Mouse (Mus musculus) forebrain, embryonic 14.5 days (tissue): ENCODE data around the gene Mdm4. TPM values are rescaled to one million over a fixed set of nuclear protein-coding genes. Genes with fewer than 3 reads are reported as not detected.

ENCODE experiments used
- ATAC-seq: fragments of 200-750 bp; cut with Nextera tagmentation; 2 replicates; pipeline ENCODE4 v1.8.0; 2017; ENCODE audit warnings: mild to moderate bottlenecking, moderate library complexity
- DNase-seq: peaks from one replicate; pipeline ENCODE4 v3.0.0-alpha.2; 2015; ENCODE audit warnings: low spot score
- H3K27ac ChIP-seq: fragments of 300-500 bp; sonication (generic); 2 replicates; pipeline ENCODE4 v1.5.1; 2014; ENCODE audit warnings: low read depth, mild to moderate bottlenecking, control low read depth, low read length, moderate library complexity
- H3K27me3 ChIP-seq: fragments of 300-500 bp; sonication (generic); replicated peaks from 2 replicates; pipeline ENCODE4 v1.6.1; 2014; ENCODE audit warnings: low read length, control low read depth, mixed read lengths; ENCODE audit not compliant: control insufficient read depth, insufficient read depth
- H3K36me3 ChIP-seq: fragments of 300-500 bp; sonication (generic); 2 replicates; pipeline ENCODE4 v1.6.1; 2014; ENCODE audit warnings: low read length, control low read depth; ENCODE audit not compliant: control insufficient read depth, insufficient read depth
- H3K4me1 ChIP-seq: fragments of 300-500 bp; sonication (generic); 2 replicates; pipeline ENCODE4 v1.6.1; 2014; ENCODE audit warnings: antibody characterized with exemption, low read length, control low read depth; ENCODE audit not compliant: control insufficient read depth, insufficient read depth
- H3K4me2 ChIP-seq: fragments of 300-500 bp; sonication (generic); 2 replicates; pipeline ENCODE4 v1.6.1; 2014; ENCODE audit warnings: mild to moderate bottlenecking, control low read depth, low read length
- H3K4me3 ChIP-seq: fragments of 300-500 bp; sonication (generic); 2 replicates; pipeline ENCODE4 v1.5.1; 2014; ENCODE audit warnings: low read depth, low read length, control low read depth
- H3K9ac ChIP-seq: fragments of 300-500 bp; sonication (generic); 2 replicates; pipeline ENCODE4 v1.6.1; 2014; ENCODE audit warnings: mild to moderate bottlenecking, low read length, control low read depth, moderate library complexity
- H3K9me3 ChIP-seq: fragments of 300-500 bp; sonication (generic); replicated peaks from 2 replicates; pipeline ENCODE4 v1.6.1; 2016; ENCODE audit warnings: low read length, control low read depth, mixed read lengths; ENCODE audit not compliant: control insufficient read depth
- WGBS: fragments of 180-500 bp; shearing (Covaris S2); extraction: QIAGEN DNeasy Blood & Tissue Kit; methylation state at CpG from one replicate; pipeline ENCODE4 v1.1.7; 2014; 5-methylcytosine and 5-hydroxymethylcytosine counted together
- polyA plus RNA-seq: library from polyadenylated mRNA; unstranded; fragments of >200 nt; fragmentation: Nextera tagmentation; extraction: Ambion mirVana; gene quantifications from 2 replicates; pipeline ENCODE4 v1.2.1, GENCODE M21; 2014

Gene Mdm4
- polyA plus RNA-seq, 1 experiment from 2014 or later = 35.7 TPM

DNA sequence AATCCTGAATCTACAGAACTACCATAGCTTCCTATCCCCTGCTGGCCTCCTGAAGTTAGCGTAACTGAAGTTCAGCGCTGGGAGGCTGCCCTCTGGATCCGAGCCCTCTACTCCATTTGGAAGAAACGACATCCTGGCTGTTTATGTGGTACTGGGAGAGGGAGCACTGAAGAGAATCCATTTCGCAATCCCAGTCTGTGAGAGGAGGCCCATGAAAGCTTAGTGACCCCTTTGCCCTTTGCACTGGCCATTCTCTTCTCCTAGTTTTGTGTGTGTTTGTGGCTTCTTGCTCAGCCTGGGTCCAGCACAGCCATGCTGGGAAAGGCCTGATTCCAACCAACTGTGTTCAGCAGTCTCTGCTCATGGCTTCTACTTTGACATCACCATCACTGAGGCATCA lies 73.6 kb downstream of the Mdm4 start:
- ATAC-seq = no peak

DNA sequence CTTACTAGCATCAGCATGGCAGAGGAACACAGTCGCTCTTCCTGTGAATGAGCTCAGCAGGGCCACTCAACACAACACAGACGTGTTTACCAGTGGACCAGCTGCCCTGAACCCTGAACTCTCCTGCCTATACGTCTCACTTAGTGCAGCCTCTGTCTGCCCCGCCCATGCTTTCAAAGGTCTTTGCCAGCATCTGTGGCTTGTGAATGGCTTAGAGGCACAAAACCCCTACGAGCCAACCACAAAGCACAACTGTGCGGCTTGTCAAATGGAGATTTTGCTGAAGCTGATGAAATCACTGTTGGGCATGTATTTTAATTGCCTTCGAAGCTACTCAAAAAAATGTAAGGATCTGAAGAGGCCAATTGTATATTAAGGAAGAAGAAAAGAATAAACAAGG lies 82.5 kb downstream of the Mdm4 start:
- ATAC-seq (no peak), DNase-seq (no peak)
- H3K4me2 ChIP-seq = no peak overlapping the region
- no peaks in the 10 kb centered on the region for H3K36me3 ChIP-seq
- no peak overlapping the region for H3K27ac ChIP-seq
- no peak overlapping the region for H3K9ac ChIP-seq
- H3K4me3 ChIP-seq = no peak overlapping the region
- 24% methylated on average over 7 of the region's 7 CpGs for WGBS
- H3K4me1 ChIP-seq = no peaks in the 10 kb centered on the region
- H3K27me3 ChIP-seq = no peaks in the 10 kb centered on the region
- no peaks in the 10 kb centered on the region for H3K9me3 ChIP-seq

More for the DNA sequence above, 73.6 kb downstream of the Mdm4 start:
- Histone ChIP-seq H3K27ac (no peak overlapping the region), H3K9ac (no peak overlapping the region), H3K27me3 (no peaks in the 10 kb centered on the region), H3K4me1 (no peaks in the 10 kb centered on the region), H3K4me3 (no peak overlapping the region), H3K36me3 (no peaks in the 10 kb centered on the region), H3K9me3 (no peaks in the 10 kb centered on the region), H3K4me2 (no peak overlapping the region)
- whole genome bisulfite sequencing = 88% methylated on average over 5 of the region's 5 CpGs
- DNase-seq = no peak

DNA sequence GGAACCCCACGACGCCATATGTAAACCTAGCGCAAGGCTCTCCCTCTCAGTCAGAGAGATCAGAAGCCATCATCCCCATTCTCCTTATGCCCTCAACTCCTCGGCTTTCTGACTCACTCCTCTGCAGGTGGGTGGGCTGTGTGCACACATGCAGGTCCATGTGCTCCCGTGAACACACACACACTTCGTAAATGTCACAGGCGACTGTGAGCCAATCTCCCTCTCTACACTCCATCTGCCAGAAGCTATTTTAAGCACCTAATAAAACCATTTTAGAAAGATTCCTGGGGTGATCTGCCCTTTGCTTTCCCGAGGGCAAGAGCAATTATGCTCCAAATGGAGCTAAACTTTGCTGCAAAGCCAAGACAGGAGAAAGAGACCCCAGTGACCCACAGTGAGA lies 84.5 kb downstream of the Mdm4 start:
- H3K4me2 ChIP-seq = no peak overlapping the region
- 68% methylated on average over 8 of the region's 8 CpGs for WGBS
- no peak overlapping the region for H3K4me3 ChIP-seq
- H3K27ac ChIP-seq = no peak overlapping the region
- no peaks in the 10 kb centered on the region for H3K36me3 ChIP-seq
- H3K4me1 ChIP-seq = no peaks in the 10 kb centered on the region
- DNase-seq (no peak), ATAC-seq (no peak)
- H3K9me3 ChIP-seq = no peaks in the 10 kb centered on the region
- H3K27me3 ChIP-seq = no peaks in the 10 kb centered on the region
- no peak overlapping the region for H3K9ac ChIP-seq

DNA sequence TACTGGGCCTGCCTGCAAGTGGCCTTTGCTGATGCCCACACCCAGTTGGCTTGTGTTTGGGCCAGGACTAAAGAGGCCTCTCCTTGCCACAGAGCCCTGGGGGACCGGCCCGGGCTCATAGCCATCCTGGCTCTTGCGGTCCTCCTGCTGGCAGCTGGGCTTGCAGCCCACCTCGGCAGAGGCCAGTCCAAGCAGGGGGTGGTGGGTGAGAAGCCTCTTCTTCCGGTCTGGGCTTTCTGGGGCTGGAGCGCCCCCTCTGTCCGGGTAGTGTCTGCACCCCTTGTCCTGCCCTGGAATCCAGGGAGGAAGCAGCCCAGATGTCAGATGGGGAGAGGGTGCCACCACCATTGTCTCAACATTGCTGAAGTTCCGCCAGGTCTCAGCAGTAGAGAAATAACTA lies 91.4 kb downstream of the Mdm4 start:
- H3K4me1 ChIP-seq = peaks cover 4% of the 10 kb centered on the region; the same call in 1 of the 2 replicates
- H3K27me3 ChIP-seq = no peaks in the 10 kb centered on the region
- H3K4me2 ChIP-seq = no peak overlapping the region
- DNase-seq (no peak), ATAC-seq (no peak)
- H3K36me3 ChIP-seq = peaks cover 16% of the 10 kb centered on the region
- no peak overlapping the region for H3K9ac ChIP-seq
- 88% methylated on average over 8 of the region's 8 CpGs for WGBS
- H3K4me3 ChIP-seq = no peak overlapping the region
- no peaks in the 10 kb centered on the region for H3K9me3 ChIP-seq
- no peak overlapping the region for H3K27ac ChIP-seq

DNA sequence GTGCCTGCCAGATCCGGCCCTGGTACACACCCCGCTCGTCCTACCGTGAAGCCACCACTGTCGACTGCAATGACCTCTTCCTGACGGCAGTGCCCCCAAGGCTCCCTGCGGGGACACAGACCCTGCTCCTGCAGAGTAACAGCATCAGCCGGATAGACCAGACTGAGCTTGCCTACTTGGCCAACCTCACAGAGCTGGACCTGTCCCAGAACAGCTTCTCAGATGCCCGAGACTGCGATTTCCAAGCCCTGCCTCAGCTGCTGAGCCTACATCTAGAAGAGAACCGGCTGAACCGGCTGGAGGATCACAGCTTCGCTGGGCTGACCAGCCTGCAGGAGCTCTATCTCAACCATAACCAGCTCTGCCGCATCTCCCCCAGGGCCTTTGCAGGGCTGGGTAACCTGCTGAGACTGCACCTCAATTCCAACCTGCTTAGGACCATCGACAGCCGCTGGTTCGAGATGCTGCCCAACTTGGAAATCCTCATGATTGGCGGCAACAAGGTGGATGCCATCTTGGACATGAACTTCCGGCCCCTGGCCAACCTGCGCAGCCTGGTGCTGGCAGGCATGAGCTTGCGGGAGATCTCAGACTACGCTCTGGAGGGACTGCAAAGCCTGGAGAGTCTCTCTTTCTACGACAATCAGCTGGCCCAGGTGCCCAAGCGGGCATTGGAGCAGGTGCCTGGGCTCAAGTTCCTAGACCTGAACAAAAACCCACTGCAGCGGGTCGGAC lies 92.9 kb downstream of the Mdm4 start:
- Histone ChIP-seq H3K4me3 (no peak overlapping the region), H3K9ac (no peak overlapping the region), H3K9me3 (no peaks in the 10 kb centered on the region), H3K27ac (no peak overlapping the region), H3K36me3 (peaks cover 16% of the 10 kb centered on the region), H3K27me3 (no peaks in the 10 kb centered on the region), H3K4me2 (no peak overlapping the region), H3K4me1 (peaks cover 4% of the 10 kb centered on the region; the same call in 1 of the 2 replicates)
- DNase-seq = no peak
- WGBS = 91% methylated on average over 26 of the region's 26 CpGs
- ATAC-seq = no peak

DNA sequence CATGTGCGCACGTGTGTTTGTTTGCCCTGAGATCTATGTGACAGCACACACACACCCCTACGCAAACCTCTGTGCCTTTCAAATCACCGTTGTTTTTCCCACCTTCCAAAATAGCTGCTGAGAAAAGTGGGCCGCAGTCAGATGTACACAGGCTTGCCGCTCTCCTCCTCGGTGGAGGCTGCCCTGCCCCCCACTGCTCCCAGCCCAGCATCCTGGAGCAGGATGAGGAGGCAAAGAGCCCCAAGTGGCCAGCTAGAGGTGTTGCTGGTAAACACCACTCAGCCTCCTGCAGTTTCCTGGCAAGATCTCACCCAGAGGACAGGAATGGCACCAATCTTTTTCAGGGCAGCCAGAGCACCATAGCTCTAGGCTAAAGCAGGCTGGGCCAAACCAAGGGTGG lies 95.5 kb downstream of the Mdm4 start:
- 34% methylated on average over 7 of the region's 7 CpGs for WGBS
- peaks cover 4% of the 10 kb centered on the region; the same call in 1 of the 2 replicates for H3K4me1 ChIP-seq
- H3K9ac ChIP-seq = no peak overlapping the region
- H3K9me3 ChIP-seq = no peaks in the 10 kb centered on the region
- H3K4me2 ChIP-seq = no peak overlapping the region
- H3K4me3 ChIP-seq = no peak overlapping the region
- no peak overlapping the region for H3K27ac ChIP-seq
- H3K36me3 ChIP-seq = peaks cover 16% of the 10 kb centered on the region
- ATAC-seq (peak; percentile 83), DNase-seq (peak; percentile 78)
- H3K27me3 ChIP-seq = no peaks in the 10 kb centered on the region

DNA sequence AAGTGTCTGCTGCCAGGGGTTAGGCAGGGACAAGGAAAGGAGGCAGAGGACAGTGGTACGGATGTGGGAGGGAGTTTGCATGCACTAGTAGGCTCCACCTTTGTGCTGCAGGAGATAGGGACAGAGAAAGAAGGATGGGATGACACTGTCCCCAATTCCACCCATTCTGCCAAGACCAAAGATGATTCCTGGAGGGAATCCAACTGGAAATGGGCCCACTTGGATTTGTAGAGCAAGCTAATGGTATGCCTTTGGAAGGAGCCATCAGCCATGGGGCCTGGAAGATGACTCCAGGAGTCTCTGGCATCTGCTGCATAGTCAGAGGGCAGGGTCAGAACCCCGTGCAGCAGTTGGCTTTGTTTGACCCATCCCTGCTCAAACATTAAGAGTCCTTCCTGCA lies 97.9 kb downstream of the Mdm4 start:
- DNase-seq (no peak), ATAC-seq (no peak)
- H3K4me3 ChIP-seq = no peak overlapping the region
- no peaks in the 10 kb centered on the region for H3K36me3 ChIP-seq
- peaks cover 4% of the 10 kb centered on the region; the same call in 1 of the 2 replicates for H3K4me1 ChIP-seq
- no peak overlapping the region for H3K27ac ChIP-seq
- H3K4me2 ChIP-seq = no peak overlapping the region
- 79% methylated on average over 2 of the region's 2 CpGs for WGBS
- no peak overlapping the region for H3K9ac ChIP-seq
- H3K27me3 ChIP-seq = no peaks in the 10 kb centered on the region
- H3K9me3 ChIP-seq = no peaks in the 10 kb centered on the region

DNA sequence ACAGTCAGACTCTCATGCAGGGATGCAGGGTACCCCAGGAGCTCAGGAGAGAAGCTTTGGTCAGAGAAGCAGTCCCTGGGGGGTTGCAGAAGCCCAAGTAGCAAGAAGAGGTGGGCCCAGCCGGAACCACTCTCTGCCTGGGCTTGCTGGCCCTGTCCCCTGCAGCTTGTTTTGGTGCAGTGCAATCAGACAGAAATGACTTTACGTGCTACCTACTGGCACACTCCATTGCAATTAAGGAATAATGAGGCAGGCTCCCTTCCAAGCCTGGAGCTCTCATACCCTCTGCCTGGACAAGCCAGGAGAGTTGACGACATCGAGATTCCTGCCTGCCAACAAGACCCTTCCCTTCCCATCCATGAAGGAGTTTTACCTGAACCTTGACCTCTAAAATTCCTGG lies 100.1 kb downstream of the Mdm4 start:
- H3K9me3 ChIP-seq = no peaks in the 10 kb centered on the region
- ATAC-seq (no peak), DNase-seq (no peak)
- H3K36me3 ChIP-seq = no peaks in the 10 kb centered on the region
- H3K4me1 ChIP-seq = peaks cover 4% of the 10 kb centered on the region; the same call in 1 of the 2 replicates
- no peak overlapping the region for H3K4me2 ChIP-seq
- WGBS = 55% methylated on average over 4 of the region's 4 CpGs
- no peak overlapping the region for H3K27ac ChIP-seq
- H3K4me3 ChIP-seq = no peak overlapping the region
- H3K27me3 ChIP-seq = no peaks in the 10 kb centered on the region
- no peak overlapping the region for H3K9ac ChIP-seq

DNA sequence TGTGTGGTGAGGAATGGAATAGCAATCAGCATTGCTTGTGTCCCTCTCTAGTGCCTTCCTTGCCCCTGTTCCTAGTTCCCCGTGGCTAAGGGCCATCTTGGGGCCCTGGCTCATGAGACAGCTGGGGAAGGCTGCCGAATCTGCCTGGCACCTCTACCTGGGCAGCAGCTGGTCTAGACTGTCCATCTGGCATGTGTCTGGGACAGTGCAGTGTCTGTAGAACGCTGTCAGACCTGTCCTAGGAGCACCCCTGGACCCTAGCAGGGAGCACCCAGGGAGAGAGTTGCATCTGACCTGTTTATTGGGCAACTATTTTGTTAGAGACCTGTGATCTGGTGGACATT lies 101.5 kb downstream of the Mdm4 start:
- H3K9me3 ChIP-seq = no peaks in the 10 kb centered on the region
- no peaks in the 10 kb centered on the region for H3K36me3 ChIP-seq
- H3K27ac ChIP-seq = no peak overlapping the region
- WGBS = 60% methylated on average over 3 of the region's 3 CpGs
- DNase-seq (no peak), ATAC-seq (0 out of 2 replicates have a peak, but pooled peaks have one; percentile 20)
- no peak overlapping the region for H3K4me2 ChIP-seq
- no peak overlapping the region for H3K9ac ChIP-seq
- H3K4me3 ChIP-seq = no peak overlapping the region
- no peaks in the 10 kb centered on the region for H3K27me3 ChIP-seq
- H3K4me1 ChIP-seq = no peaks in the 10 kb centered on the region
